In the genomic region with DNA sequence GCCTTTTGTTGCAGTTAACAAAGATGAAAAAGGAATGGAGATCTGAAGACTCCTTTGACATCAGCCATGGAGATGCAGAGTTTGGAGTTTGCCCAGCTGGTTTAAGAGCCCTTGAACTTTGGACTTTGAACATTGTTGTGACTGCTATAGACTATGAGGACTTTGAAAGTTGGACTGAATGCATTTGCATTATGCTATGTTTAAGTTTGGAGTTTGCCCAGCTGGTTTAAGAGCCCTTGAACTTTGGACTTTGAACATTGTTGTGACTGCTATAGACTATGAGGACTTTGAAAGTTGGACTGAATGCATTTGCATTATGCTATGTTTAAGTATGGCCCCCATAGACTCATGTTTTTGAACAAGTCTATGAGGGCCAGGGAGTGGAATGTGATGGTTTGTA, we compare ENCODE assay signal across 8 mouse cellular contexts. TPM values are rescaled to one million over a fixed set of nuclear protein-coding genes. Genes with fewer than 3 reads are reported as not detected.
A peak's percentile ranks its signal among the peaks of the same experiment; 100 is the strongest.
DNase-seq lines count a peak whose midpoint lies in the region; ATAC-seq and TF ChIP-seq lines count a peak whose summit lies in the region.
"Not testable (repeated sequence)": the region's sequence is repeated elsewhere in the genome, so short reads cannot be mapped to it uniquely, and the experiment has no call there.
"Had no signal": no experiment of that assay in that cellular context is flagged by ENCODE, and none has a peak within 500 bp of the region (broad histone marks: within the 10 kb centered on the region; RNA-seq: fewer than 3 reads in every experiment).

No protein-coding gene starts in this region.

- H3K27ac ChIP-seq in intestine, postnatal 0 days (ENCODE audit: low read depth, low read length); lung, embryonic 14.5 days (ENCODE audit: low read depth); lung, embryonic 16.5 days (ENCODE audit: low read length); lung, postnatal 0 days (ENCODE audit: low read length); stomach, postnatal 0 days (replicated peaks): not testable (repeated sequence)

- H3K27me3 ChIP-seq in intestine, postnatal 0 days (replicated peaks; ENCODE audit: control insufficient read depth, insufficient read depth, low read length); lung, embryonic 14.5 days (ENCODE audit: insufficient read depth, low read length); lung, embryonic 16.5 days (ENCODE audit: control insufficient read depth, insufficient read depth, low read depth, low read length); lung, postnatal 0 days (replicated peaks; ENCODE audit: insufficient read depth, low read length); stomach, postnatal 0 days (ENCODE audit: control insufficient read depth, insufficient read depth, low read length): not testable (repeated sequence)

- not testable (repeated sequence) for TF ChIP-seq CTCF in intestine, postnatal 0 days (IDR thresholded peaks at IDR 0.05; ENCODE audit: low read depth); lung, embryonic 14.5 days (IDR thresholded peaks at IDR 0.05; ENCODE audit: low read depth); lung, postnatal 0 days (IDR thresholded peaks at IDR 0.05); stomach, postnatal 0 days (IDR thresholded peaks at IDR 0.05; ENCODE audit: low read depth)

- H3K4me1 ChIP-seq in intestine, postnatal 0 days (replicated peaks; ENCODE audit: control insufficient read depth, insufficient read depth, low read length); lung, embryonic 14.5 days (ENCODE audit: insufficient read depth); lung, embryonic 16.5 days (replicated peaks; ENCODE audit: control insufficient read depth, insufficient read depth, low read length); lung, postnatal 0 days (ENCODE audit: insufficient read depth, low read depth, low read length); stomach, postnatal 0 days (replicated peaks; ENCODE audit: control insufficient read depth, insufficient read depth): not testable (repeated sequence)

- not testable (repeated sequence) for TF ChIP-seq EP300 in lung, postnatal 0 days (IDR thresholded peaks at IDR 0.05); stomach, postnatal 0 days (optimal IDR thresholded peaks at IDR 0.05)

- peak; percentile 22 for DNase-seq in lung, embryonic 14.5 days
- DNase-seq in lung, postnatal 0 days (ENCODE audit: low spot score); stomach, postnatal 0 days (ENCODE audit: low spot score): not testable (repeated sequence)

- not testable (repeated sequence) for H3K9ac ChIP-seq in intestine, postnatal 0 days (ENCODE audit: low read depth, low read length); lung, embryonic 14.5 days; lung, embryonic 16.5 days (ENCODE audit: low read length); lung, postnatal 0 days (replicated peaks; ENCODE audit: low read depth); stomach, postnatal 0 days (ENCODE audit: low read length)

- peak; percentile 31; the same call in 1 of the 2 replicates for ATAC-seq in intestine, postnatal 0 days
- peak; percentile 81 for ATAC-seq in lung, embryonic 14.5 days (ENCODE audit: insufficient read depth)
- peak; percentile 45; the same call in 1 of the 2 replicates for ATAC-seq in lung, embryonic 16.5 days (ENCODE audit: low read depth)
- peak; percentile 68 for ATAC-seq in lung, postnatal 0 days
- peak; percentile 27; the same call in 1 of the 2 replicates for ATAC-seq in stomach, postnatal 0 days (ENCODE audit: low FRiP score, low TSS enrichment)

- not testable (repeated sequence) for H3K4me3 ChIP-seq in intestine, postnatal 0 days (ENCODE audit: low read depth, low read length); lung, embryonic 14.5 days (ENCODE audit: low read depth, low read length); lung, embryonic 16.5 days (ENCODE audit: low read length); lung, postnatal 0 days (ENCODE audit: low read depth, low read length); stomach, postnatal 0 days (ENCODE audit: low read depth, low read length)

- H3K9me3 ChIP-seq in intestine, postnatal 0 days (ENCODE audit: control insufficient read depth); lung, embryonic 14.5 days (ENCODE audit: low read depth, low read length); lung, embryonic 16.5 days (ENCODE audit: control insufficient read depth, low read length); lung, postnatal 0 days (ENCODE audit: low read length); stomach, postnatal 0 days (ENCODE audit: control insufficient read depth, low read length): not testable (repeated sequence)

- not testable (repeated sequence) for H3K4me2 ChIP-seq in intestine, postnatal 0 days (replicated peaks; ENCODE audit: low read depth); lung, embryonic 14.5 days; lung, embryonic 16.5 days (ENCODE audit: low read depth, low read length); lung, postnatal 0 days (replicated peaks; ENCODE audit: low read depth, low read length); stomach, postnatal 0 days (replicated peaks; ENCODE audit: low read depth)

- not testable (repeated sequence) for H3K36me3 ChIP-seq in intestine, postnatal 0 days (ENCODE audit: control insufficient read depth, insufficient read depth); lung, embryonic 14.5 days (ENCODE audit: insufficient read depth); lung, embryonic 16.5 days (ENCODE audit: control insufficient read depth, insufficient read depth, low read length); lung, postnatal 0 days (ENCODE audit: insufficient read depth, low read length); stomach, postnatal 0 days (ENCODE audit: control insufficient read depth, insufficient read depth, low read length)

RNA-seq across cellular contexts. Expression of a gene that starts 22.7 kb away (rescaled TPM):
- 8.1 and 8.6 TPM in 2 replicates for polyA plus RNA-seq in intestine, postnatal 0 days (2015; fragmentation: Nextera tagmentation; extraction: Ambion mirVana)
- 2.4 TPM in 2 replicates for polyA plus RNA-seq in lung, embryonic 14.5 days (2014; fragmentation: Nextera tagmentation; extraction: Ambion mirVana)
- polyA plus RNA-seq in lung, embryonic 16.5 days (2015; fragmentation: Nextera tagmentation; extraction: Ambion mirVana), result 2.3 and 3.0 TPM in 2 replicates
- polyA plus RNA-seq in lung, postnatal 0 days (2015; fragmentation: Nextera tagmentation; extraction: Ambion mirVana), result 15.2 and 16.0 TPM in 2 replicates
- 23.0 and 24.4 TPM in 2 replicates for polyA plus RNA-seq in stomach, postnatal 0 days (2015; fragmentation: Nextera tagmentation; extraction: Ambion mirVana)
- polyA plus RNA-seq: activated CD4-positive, CD25-positive, alpha-beta regulatory T cell, adult 4 months; CD4-positive, CD25-positive, alpha-beta regulatory T cell, adult 4 months; G1E had no signal

Comparison
In these comparisons a context has a peak if more than half of its experiments do, and no peak if none do; other contexts are left out.
1. ATAC-seq: peak in every context shown above with its lines; median percentile 81 in lung, embryonic 14.5 days; 68 in lung, postnatal 0 days; 45 in lung, embryonic 16.5 days; 31 in intestine, postnatal 0 days; 27 in stomach, postnatal 0 days.